Mouse (Mus musculus) kidney, embryonic 14.5 days (tissue): ENCODE measurements around the gene Laptm5. TPM values are rescaled to one million over a fixed set of nuclear protein-coding genes. Genes with fewer than 3 reads are reported as not detected.
A peak's percentile ranks its signal among the peaks of the same experiment; 100 is the strongest.

Source experiments
- ATAC-seq: fragments of 200-750 bp; cut with Nextera tagmentation; 2 replicates; pipeline ENCODE4 v1.8.0; 2017; ENCODE audit warnings: moderate number of reproducible peaks, mild to moderate bottlenecking, moderate TSS enrichment, moderate library complexity; ENCODE audit not compliant: low FRiP score, low TSS enrichment
- H3K27ac ChIP-seq: fragments of 300-500 bp; sonication (generic); 2 replicates; pipeline ENCODE4 v1.5.1; 2014; ENCODE audit warnings: low read depth, mild to moderate bottlenecking, low read length, moderate library complexity, mixed read lengths
- H3K27me3 ChIP-seq: fragments of 300-500 bp; sonication (generic); 2 replicates; pipeline ENCODE4 v1.6.1; 2014; ENCODE audit warnings: mild to moderate bottlenecking, low read length; ENCODE audit not compliant: control insufficient read depth, insufficient read depth
- H3K36me3 ChIP-seq: fragments of 300-500 bp; sonication (generic); 2 replicates; pipeline ENCODE4 v1.6.1; 2014; ENCODE audit warnings: low read length, mixed read lengths; ENCODE audit not compliant: control insufficient read depth, insufficient read depth
- H3K4me1 ChIP-seq: fragments of 300-500 bp; sonication (generic); 2 replicates; pipeline ENCODE4 v1.6.1; 2014; ENCODE audit warnings: low read length, mixed read lengths; ENCODE audit not compliant: control insufficient read depth, insufficient read depth
- H3K4me2 ChIP-seq: fragments of 300-500 bp; sonication (generic); replicated peaks from 2 replicates; pipeline ENCODE4 v1.6.1; 2014; ENCODE audit warnings: low read depth, mild to moderate bottlenecking, low read length
- H3K4me3 ChIP-seq: fragments of 300-500 bp; sonication (generic); 2 replicates; pipeline ENCODE4 v1.5.1; 2014; ENCODE audit warnings: mild to moderate bottlenecking, low read length
- H3K9ac ChIP-seq: fragments of 300-500 bp; sonication (generic); 2 replicates; pipeline ENCODE4 v1.6.1; 2014; ENCODE audit warnings: low read depth, mild to moderate bottlenecking, low read length, moderate library complexity
- H3K9me3 ChIP-seq: fragments of 300-500 bp; sonication (generic); 2 replicates; pipeline ENCODE4 v1.6.1; 2016; ENCODE audit warnings: low read length; ENCODE audit not compliant: control insufficient read depth
- WGBS: fragments of 180-500 bp; shearing (Covaris S2); extraction: QIAGEN DNeasy Blood & Tissue Kit; methylation state at CpG from one replicate; pipeline ENCODE4 v1.1.7; 2014; 5-methylcytosine and 5-hydroxymethylcytosine counted together
- polyA plus RNA-seq: library from polyadenylated mRNA; unstranded; fragments of >200 nt; fragmentation: Nextera tagmentation; extraction: Ambion mirVana; gene quantifications from 2 replicates; pipeline ENCODE4 v1.2.1, GENCODE M21; 2014

Gene Laptm5
- polyA plus RNA-seq, 1 experiment from 2014 or later: 29.5 TPM

GRCm38 (mm10) chr4:130957156-130957555 lies 44.2 kb downstream of the Laptm5 start:
- no peak overlapping the region for H3K27ac ChIP-seq
- no peak overlapping the region for H3K9ac ChIP-seq
- H3K4me3 ChIP-seq: no peak overlapping the region
- H3K36me3 ChIP-seq: no peaks in the 10 kb centered on the region
- H3K27me3 ChIP-seq: no peaks in the 10 kb centered on the region
- H3K4me1 ChIP-seq: 0 out of 2 replicates have a peak, but pooled peaks cover 2% of the 10 kb centered on the region
- H3K9me3 ChIP-seq: no peaks in the 10 kb centered on the region
- no peak for ATAC-seq
- 64% methylated on average over 10 of the region's 10 CpGs for WGBS
- H3K4me2 ChIP-seq: no peak overlapping the region

GRCm38 (mm10) chr4:130958812-130959211 lies 45.9 kb downstream of the Laptm5 start:
- Histone ChIP-seq H3K27ac (no peak overlapping the region), H3K4me2 (no peak overlapping the region), H3K4me1 (no peaks in the 10 kb centered on the region), H3K9me3 (no peaks in the 10 kb centered on the region), H3K9ac (no peak overlapping the region), H3K36me3 (no peaks in the 10 kb centered on the region), H3K4me3 (no peak overlapping the region), H3K27me3 (no peaks in the 10 kb centered on the region)
- no peak for ATAC-seq
- 73% methylated on average over 5 of the region's 5 CpGs for WGBS

- H3K27me3 ChIP-seq: no peaks in the 10 kb centered on the region
- H3K4me2 ChIP-seq: no peak overlapping the region
- no peaks in the 10 kb centered on the region for H3K4me1 ChIP-seq
- H3K36me3 ChIP-seq: no peaks in the 10 kb centered on the region
- no peak overlapping the region for H3K9ac ChIP-seq
- no peak for ATAC-seq
- no peaks in the 10 kb centered on the region for H3K9me3 ChIP-seq
- H3K4me3 ChIP-seq: no peak overlapping the region
- no peak overlapping the region for H3K27ac ChIP-seq
- WGBS: 68% methylated on average over 6 of the region's 6 CpGs
These were observed 46.8 kb downstream of the Laptm5 start for GRCm38 (mm10) chr4:130959678-130960077.

GRCm38 (mm10) chr4:130960118-130960734 lies 47.3 kb downstream of the Laptm5 start:
- Histone ChIP-seq H3K4me2 (no peak overlapping the region), H3K27ac (no peak overlapping the region), H3K27me3 (no peaks in the 10 kb centered on the region), H3K4me3 (no peak overlapping the region), H3K4me1 (no peaks in the 10 kb centered on the region), H3K36me3 (no peaks in the 10 kb centered on the region), H3K9ac (no peak overlapping the region), H3K9me3 (no peaks in the 10 kb centered on the region)
- 31% methylated on average over 9 of the region's 9 CpGs for WGBS
- peak; percentile 68; the same call in 1 of the 2 replicates for ATAC-seq

GRCm38 (mm10) chr4:130971278-130971677 lies 58.4 kb downstream of the Laptm5 start:
- Histone ChIP-seq H3K9me3 (no peaks in the 10 kb centered on the region), H3K4me3 (no peak overlapping the region), H3K27ac (no peak overlapping the region), H3K27me3 (no peaks in the 10 kb centered on the region), H3K4me2 (no peak overlapping the region), H3K36me3 (no peaks in the 10 kb centered on the region), H3K4me1 (no peaks in the 10 kb centered on the region), H3K9ac (no peak overlapping the region)
- no peak for ATAC-seq
- 92% methylated on average over 1 of the region's 1 CpGs for WGBS

- Histone ChIP-seq H3K9me3 (no peaks in the 10 kb centered on the region), H3K4me3 (no peak overlapping the region), H3K27me3 (no peaks in the 10 kb centered on the region), H3K4me1 (no peaks in the 10 kb centered on the region), H3K4me2 (no peak overlapping the region), H3K36me3 (no peaks in the 10 kb centered on the region), H3K9ac (no peak overlapping the region), H3K27ac (no peak overlapping the region)
- 79% methylated on average over 5 of the region's 5 CpGs for WGBS
- no peak for ATAC-seq
These were observed 59.5 kb downstream of the Laptm5 start for GRCm38 (mm10) chr4:130972421-130972829.

GRCm38 (mm10) chr4:130973332-130974263 lies 60.7 kb downstream of the Laptm5 start:
- Histone ChIP-seq H3K27ac (no peak overlapping the region), H3K4me2 (no peak overlapping the region), H3K36me3 (no peaks in the 10 kb centered on the region), H3K9me3 (no peaks in the 10 kb centered on the region), H3K4me1 (no peaks in the 10 kb centered on the region), H3K27me3 (no peaks in the 10 kb centered on the region), H3K9ac (no peak overlapping the region), H3K4me3 (no peak overlapping the region)
- ATAC-seq: no peak
- 75% methylated on average over 19 of the region's 19 CpGs for WGBS

- Histone ChIP-seq H3K9ac (no peak overlapping the region), H3K27ac (no peak overlapping the region), H3K27me3 (no peaks in the 10 kb centered on the region), H3K4me3 (no peak overlapping the region), H3K9me3 (no peaks in the 10 kb centered on the region), H3K4me2 (no peak overlapping the region), H3K36me3 (no peaks in the 10 kb centered on the region), H3K4me1 (no peaks in the 10 kb centered on the region)
- WGBS: 61% methylated on average over 3 of the region's 3 CpGs
- no peak for ATAC-seq
These were observed 66.1 kb downstream of the Laptm5 start for GRCm38 (mm10) chr4:130978981-130979380.
